In the genomic region with DNA sequence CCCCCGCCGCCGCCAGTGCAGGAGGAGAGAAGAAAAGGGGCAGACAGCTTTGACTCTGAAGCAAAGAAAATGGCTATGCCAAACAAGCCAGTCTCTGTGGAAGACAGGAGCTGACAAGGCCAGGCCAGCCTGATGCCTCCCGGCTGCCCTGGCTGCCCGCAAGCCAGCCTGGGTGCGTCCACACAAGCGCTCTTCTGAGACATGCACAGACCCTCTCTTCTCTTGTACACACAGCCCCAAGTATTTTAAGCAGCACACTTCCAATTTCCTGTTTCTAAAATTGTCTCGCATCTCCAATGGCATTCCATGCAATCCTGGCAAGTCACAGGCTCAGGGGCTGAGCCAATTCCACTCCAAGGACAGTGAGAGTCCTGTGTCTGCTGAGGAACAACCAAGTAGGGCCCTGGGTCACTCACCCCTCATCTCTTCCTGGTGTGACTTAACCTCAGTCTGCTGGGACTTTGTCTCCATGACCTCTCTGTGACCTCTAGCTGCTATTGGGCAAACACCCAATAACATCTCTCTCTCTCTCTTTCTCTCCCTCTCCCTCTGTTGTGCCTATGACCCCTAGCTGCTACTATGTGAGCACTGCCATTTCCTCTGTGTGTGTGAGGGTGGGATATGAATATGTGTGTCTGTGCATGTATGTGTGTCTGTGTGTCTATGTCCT, we compare ENCODE assay signal across 8 mouse cellular contexts.
DNase-seq lines count a peak whose midpoint lies in the region; ATAC-seq and TF ChIP-seq lines count a peak whose summit lies in the region.

No protein-coding gene starts in this region.

- DNase-seq in 3134 (ENCODE audit: extremely low read depth, insufficient read length, low spot score) (peak; percentile 14), NIH3T3 (ENCODE audit: low read depth) (peak; percentile 45)
- peak; percentile 28 for DNase-seq in forelimb bud, embryonic 11.5 days (ENCODE audit: low read depth, low spot score)
- peak; percentile 61 for DNase-seq in limb, embryonic 14.5 days (ENCODE audit: low spot score)
- DNase-seq in midbrain, embryonic 14.5 days, result no peak
- no peak for DNase-seq in layer of hippocampus, adult 9-11 months
- DNase-seq in cerebellum, postnatal 4 days (ENCODE audit: low spot score in 2 of 2), result no peak

- ATAC-seq in hindbrain, embryonic 16.5 days, result peak; percentile 38
- ATAC-seq in limb, embryonic 14.5 days (ENCODE audit: low FRiP score, low read depth), result peak; percentile 63
- ATAC-seq in midbrain, embryonic 14.5 days (ENCODE audit: low FRiP score, low TSS enrichment), result peak; percentile 58; the same call in 1 of the 2 replicates

- H3K36me3 ChIP-seq in hindbrain, embryonic 16.5 days (ENCODE audit: control insufficient read depth, insufficient read depth, low read length), result no peaks in the 10 kb centered on the region
- H3K36me3 ChIP-seq in limb, embryonic 14.5 days (ENCODE audit: control insufficient read depth, insufficient read depth, low read length), result no peaks in the 10 kb centered on the region
- no peaks in the 10 kb centered on the region for H3K36me3 ChIP-seq in midbrain, embryonic 14.5 days (ENCODE audit: control insufficient read depth, insufficient read depth, low read length)

- H3K4me2 ChIP-seq in hindbrain, embryonic 16.5 days (ENCODE audit: low read length), result no peak overlapping the region
- H3K4me2 ChIP-seq in limb, embryonic 14.5 days (replicated peaks; ENCODE audit: low read depth, low read length, severe bottlenecking), result no peak overlapping the region
- peak overlapping the region; percentile 23; the same call in 1 of the 2 replicates for H3K4me2 ChIP-seq in midbrain, embryonic 14.5 days (ENCODE audit: low read length)

- no peak overlapping the region for H3K4me3 ChIP-seq in hindbrain, embryonic 16.5 days (ENCODE audit: low read length)
- no peak overlapping the region for H3K4me3 ChIP-seq in limb, embryonic 14.5 days (replicated peaks; ENCODE audit: low read length)
- H3K4me3 ChIP-seq in midbrain, embryonic 14.5 days (replicated peaks; ENCODE audit: low read depth, low read length), result no peak overlapping the region

- H3K27me3 ChIP-seq in hindbrain, embryonic 16.5 days (replicated peaks; ENCODE audit: control insufficient read depth, insufficient read depth, low read length), result no peaks in the 10 kb centered on the region
- no peaks in the 10 kb centered on the region for H3K27me3 ChIP-seq in limb, embryonic 14.5 days (ENCODE audit: control insufficient read depth, insufficient read depth, low read length)
- H3K27me3 ChIP-seq in midbrain, embryonic 14.5 days (ENCODE audit: control insufficient read depth, insufficient read depth, low read length), result no peaks in the 10 kb centered on the region

- peak overlapping the region; percentile 10 for H3K9ac ChIP-seq in hindbrain, embryonic 16.5 days (ENCODE audit: low read depth, low read length)
- no peak overlapping the region for H3K9ac ChIP-seq in limb, embryonic 14.5 days (ENCODE audit: low read depth, low read length, severe bottlenecking)
- peak overlapping the region; percentile 30; the same call in 1 of the 2 replicates for H3K9ac ChIP-seq in midbrain, embryonic 14.5 days (replicated peaks; ENCODE audit: low read length)

- H3K9me3 ChIP-seq in hindbrain, embryonic 16.5 days (ENCODE audit: control insufficient read depth, low read length), result no peaks in the 10 kb centered on the region
- H3K9me3 ChIP-seq in limb, embryonic 14.5 days (ENCODE audit: control insufficient read depth, low read length), result peaks cover 3% of the 10 kb centered on the region; the same call in 1 of the 2 replicates
- H3K9me3 ChIP-seq in midbrain, embryonic 14.5 days (ENCODE audit: control insufficient read depth, low read length), result no peaks in the 10 kb centered on the region

- peak overlapping the region; percentile 77 for H3K27ac ChIP-seq in hindbrain, embryonic 16.5 days (ENCODE audit: low read depth, low read length)
- H3K27ac ChIP-seq in limb, embryonic 14.5 days (replicated peaks; ENCODE audit: low read depth, low read length), result peak overlapping the region; percentile 71
- peak overlapping the region; percentile 92 for H3K27ac ChIP-seq in midbrain, embryonic 14.5 days (replicated peaks; ENCODE audit: low read depth, low read length)

- TF ChIP-seq POLR2A in limb, embryonic 14.5 days (IDR thresholded peaks at IDR 0.05; ENCODE audit: borderline replicate concordance, extremely low read depth, insufficient read depth, insufficient read length), result no peak

- WGBS in hindbrain, embryonic 16.5 days, result 10% methylated on average over 8 of the region's 8 CpGs
- 39% methylated on average over 8 of the region's 8 CpGs for WGBS in limb, embryonic 14.5 days
- WGBS in midbrain, embryonic 14.5 days, result 17% methylated on average over 8 of the region's 8 CpGs

- H3K4me1 ChIP-seq in hindbrain, embryonic 16.5 days (ENCODE audit: control insufficient read depth, insufficient read depth, low read depth, low read length), result peaks cover 27% of the 10 kb centered on the region
- H3K4me1 ChIP-seq in limb, embryonic 14.5 days (ENCODE audit: control insufficient read depth, insufficient read depth, low read length), result peaks cover 18% of the 10 kb centered on the region
- peaks cover 26% of the 10 kb centered on the region for H3K4me1 ChIP-seq in midbrain, embryonic 14.5 days (ENCODE audit: control insufficient read depth, insufficient read depth, low read length)

Comparison
In these comparisons a context has a peak if more than half of its experiments do, and no peak if none do; other contexts are left out.
1. DNase-seq: peak in 3134 (single experiment), NIH3T3 (single experiment), forelimb bud, embryonic 11.5 days (single experiment) and limb, embryonic 14.5 days (single experiment); none in midbrain, embryonic 14.5 days (single experiment), layer of hippocampus, adult 9-11 months (single experiment) and cerebellum, postnatal 4 days (0 of 2).
2. Peak in every context shown above with its lines, with median percentiles within 50 percentile points of each other: ATAC-seq and H3K27ac ChIP-seq.